Mouse (Mus musculus) left cerebral cortex, adult 2 months (tissue): ENCODE results near the gene Stx5a. TPM values are rescaled to one million over a fixed set of nuclear protein-coding genes. Genes with fewer than 3 reads are reported as not detected.
A peak's percentile ranks its signal among the peaks of the same experiment; 100 is the strongest.

Source experiments
- DNase-seq, 2 experiments: peaks; one replicate each; pipeline ENCODE4 v3.0.0; 2021 to 2022; ENCODE audit warnings: low spot score in 2 of 2, mixed read lengths in 1 of 2; ENCODE audit errors: extremely low spot score in 1 of 2
- H3K27ac ChIP-seq: fragments of 200-600 bp; 2 replicates; pipeline ENCODE4 v1.8.1; 2022
- H3K4me3 ChIP-seq: fragments of 200-600 bp; 2 replicates; pipeline ENCODE4 v1.8.1; 2022
- CTCF ChIP-seq: fragments of 200-600 bp; IDR thresholded peaks from 2 replicates; pipeline ENCODE4 v1.8.1; 2022; ENCODE audit warnings: antibody characterized with exemption, mild to moderate bottlenecking, moderate library complexity
- intact Hi-C: fragments of 180-260 bp; cut with DNase I; formaldehyde crosslinking; loops from one replicate; pipeline ENCODE4 v1.15.1; 2025
- long read RNA-seq, 2 experiments: library from polyadenylated mRNA; stranded (forward); transcript quantifications; one replicate each; pipeline ENCODE4 v2.0.0; 2021; ENCODE audit warnings: borderline mapping rate in 2 of 2
- total RNA-seq, 2 experiments: library from RNA; stranded (reverse); gene quantifications; 2 replicates each; pipeline ENCODE4 v1.2.3; 2021

The Stx5a gene
- 10 to 100 TPM; 71.2 to 77.9 TPM for total RNA-seq
- long read RNA-seq, experiment 1, transcript Stx5a-213 (11 exons, 2,251 nt), result major isoform, 21 of 53 reads
- long read RNA-seq, experiment 1, transcript Stx5a-202 (10 exons, 2,112 nt), result minor isoform, 13 of 53 reads
- long read RNA-seq, experiment 1, partial matches to known transcripts, result 3 of 53 reads
- long read RNA-seq, experiment 1, other reads (novel, unspliced or antisense), result 10 of 53 reads
- long read RNA-seq, experiment 2, transcript Stx5a-213 (11 exons, 2,251 nt), result major isoform, 16 of 48 reads
- long read RNA-seq, experiment 2, transcript Stx5a-202 (10 exons, 2,112 nt), result minor isoform, 6 of 48 reads
- long read RNA-seq, experiment 2, partial matches to known transcripts, result 7 of 48 reads
- long read RNA-seq, experiment 2, other reads (novel, unspliced or antisense), result 12 of 48 reads

DNA sequence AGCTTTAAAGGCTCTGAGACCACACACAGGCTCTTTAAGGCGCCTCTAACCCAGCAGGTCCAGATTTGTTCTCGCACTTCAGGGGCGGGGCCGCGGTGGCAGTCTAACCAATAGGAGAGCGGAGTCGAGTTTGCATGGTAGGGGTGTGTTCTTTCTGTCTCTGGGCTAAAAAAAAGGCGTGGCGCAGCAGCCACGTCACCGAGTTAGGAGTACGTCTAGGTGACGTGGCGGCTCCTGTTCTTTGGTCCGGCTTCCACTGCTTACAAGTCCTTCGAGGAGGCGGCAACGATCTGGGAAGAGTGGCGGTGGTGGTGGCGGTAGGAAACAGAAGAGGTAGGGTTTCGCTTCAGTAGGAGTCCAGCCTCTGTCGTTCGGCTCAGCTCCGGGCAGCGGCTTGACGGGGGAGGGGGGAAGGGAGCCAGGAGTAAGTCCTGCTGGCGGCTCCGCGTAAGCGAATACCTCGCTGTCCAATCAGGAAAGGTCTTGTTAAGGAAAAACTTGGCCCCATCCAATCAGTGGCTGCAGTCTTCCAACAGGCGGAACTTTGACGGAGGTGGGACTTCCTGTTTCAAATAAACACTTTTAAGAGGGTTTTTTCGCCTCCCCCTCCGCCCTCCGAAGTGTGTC lies at the start of gene Stx5a:
Gene Stx5a (plus strand): TSS at position 171 of the 627 bp plus-strand sequence.
- Histone ChIP-seq H3K4me3 (peak within 1 kb of the TSS; percentile 82), H3K27ac (peak within 1 kb of the TSS; percentile 96)
- peak; percentile 18 for TF ChIP-seq CTCF
- intact Hi-C loops, result no loop called here
- peak; percentile 89 to 94 for DNase-seq

- Histone ChIP-seq H3K4me3 (no peak overlapping the region), H3K27ac (peak overlapping the region; percentile 50; the same call in 1 of the 2 replicates)
- DNase-seq, result no peak
- TF ChIP-seq CTCF, result no peak; the same call in none of the 2 replicates
- intact Hi-C loops, result no loop called here
Observed at GRCm38 (mm10) chr19:8691871-8692539, 49.2 kb upstream of the Stx5a start.

- no peak for TF ChIP-seq CTCF
- peak overlapping the region; percentile 24; the same call in 1 of the 2 replicates for H3K27ac ChIP-seq
- intact Hi-C loops, result no loop called here
- no peak overlapping the region for H3K4me3 ChIP-seq
- no peak for DNase-seq
Observed at GRCm38 (mm10) chr19:8692740-8693139, 48.5 kb upstream of the Stx5a start.

DNA sequence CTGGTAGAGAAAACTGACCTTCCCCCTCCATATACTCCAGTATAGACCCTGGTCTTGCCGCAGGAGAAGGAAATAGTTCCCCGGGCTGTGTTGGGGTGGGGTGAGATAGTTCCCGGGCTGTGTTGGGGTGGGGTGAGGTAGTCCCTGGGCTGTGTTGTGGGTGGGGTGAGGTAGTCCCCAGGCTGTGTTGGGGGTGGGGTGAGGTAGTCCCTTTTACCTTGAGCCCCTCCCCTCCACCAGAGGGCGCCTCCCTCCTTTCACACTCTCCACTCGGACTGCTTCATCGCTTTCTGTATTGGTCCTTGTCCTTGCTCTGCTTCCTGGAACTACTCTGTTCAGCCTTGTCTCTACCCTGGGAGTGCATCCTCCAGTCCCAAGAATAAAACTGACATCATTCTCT lies 45.9 kb upstream of the Stx5a start:
- no peak overlapping the region for H3K4me3 ChIP-seq
- no peak overlapping the region for H3K27ac ChIP-seq
- no peak for DNase-seq
- peak; percentile 41 for TF ChIP-seq CTCF
- intact Hi-C loops, result no loop called here

GRCm38 (mm10) chr19:8699652-8700051 lies 41.6 kb upstream of the Stx5a start:
- intact Hi-C loops, result no loop called here
- no peak overlapping the region for H3K27ac ChIP-seq
- TF ChIP-seq CTCF, result no peak; the same call in 1 of the 2 replicates

DNA sequence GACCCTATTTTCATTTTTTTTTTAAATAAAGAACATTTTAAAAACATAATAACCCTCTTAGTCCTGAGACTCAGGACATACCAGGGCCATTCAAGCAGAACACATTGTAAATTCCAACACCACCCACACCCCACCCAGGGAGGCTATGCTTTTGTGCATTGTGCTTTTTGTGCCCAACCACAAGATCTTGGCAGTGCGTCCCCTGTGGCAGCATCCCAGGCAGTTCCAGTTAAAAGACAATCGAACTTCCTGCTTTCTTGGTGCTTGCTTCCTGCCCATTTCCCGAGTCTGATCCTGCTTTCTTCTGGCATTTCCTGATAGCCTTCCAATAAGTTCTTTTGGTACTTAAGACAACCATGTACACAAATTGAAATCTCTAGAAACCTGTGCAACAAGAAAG lies 38.8 kb upstream of the Stx5a start:
- intact Hi-C loops, result no loop called here
- DNase-seq, result no peak
- Histone ChIP-seq H3K4me3 (no peak overlapping the region), H3K27ac (no peak overlapping the region)
- no peak; the same call in 1 of the 2 replicates for TF ChIP-seq CTCF

More at GRCm38 (mm10) chr19:8699652-8700051, 41.6 kb upstream of the Stx5a start:
- no peak for DNase-seq
- no peak overlapping the region for H3K4me3 ChIP-seq

DNA sequence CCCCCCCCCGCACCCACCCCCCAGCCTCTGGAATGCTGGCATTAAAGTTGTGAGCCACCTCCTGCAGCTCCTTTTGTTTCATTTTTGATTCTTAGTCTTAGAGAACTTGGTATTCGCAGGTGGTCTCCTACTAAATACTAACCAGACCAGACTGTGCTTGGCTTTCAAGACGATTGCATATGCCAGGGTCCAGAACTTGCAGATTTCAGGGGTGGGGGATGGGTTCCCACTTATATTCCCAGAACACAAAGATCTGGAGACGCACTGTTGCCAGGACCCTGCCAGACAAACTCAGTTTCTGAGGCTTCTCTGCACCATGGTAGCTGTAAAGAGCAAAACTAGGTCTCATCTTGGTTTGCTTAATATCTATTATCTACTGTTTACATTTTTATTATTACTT lies 37.6 kb upstream of the Stx5a start:
- DNase-seq, result no peak
- no peak overlapping the region for H3K4me3 ChIP-seq
- intact Hi-C loops, result no loop called here
- no peak overlapping the region for H3K27ac ChIP-seq
- no peak for TF ChIP-seq CTCF

- intact Hi-C loops, result no loop called here
- DNase-seq, result no peak
- Histone ChIP-seq H3K4me3 (no peak overlapping the region), H3K27ac (no peak overlapping the region)
- no peak for TF ChIP-seq CTCF
Observed at GRCm38 (mm10) chr19:8705026-8705708, 36.0 kb upstream of the Stx5a start.

GRCm38 (mm10) chr19:8706132-8706667 lies 35.0 kb upstream of the Stx5a start:
- H3K4me3 ChIP-seq, result no peak overlapping the region
- intact Hi-C loops, result no loop called here
- TF ChIP-seq CTCF, result no peak

GRCm38 (mm10) chr19:8706930-8707329 lies 34.3 kb upstream of the Stx5a start:
- H3K27ac ChIP-seq, result no peak overlapping the region
- H3K4me3 ChIP-seq, result no peak overlapping the region
- intact Hi-C loops, result no loop called here
- no peak for TF ChIP-seq CTCF
- DNase-seq, result no peak

More at GRCm38 (mm10) chr19:8706132-8706667, 35.0 kb upstream of the Stx5a start:
- DNase-seq, result no peak
- no peak overlapping the region for H3K27ac ChIP-seq

DNA sequence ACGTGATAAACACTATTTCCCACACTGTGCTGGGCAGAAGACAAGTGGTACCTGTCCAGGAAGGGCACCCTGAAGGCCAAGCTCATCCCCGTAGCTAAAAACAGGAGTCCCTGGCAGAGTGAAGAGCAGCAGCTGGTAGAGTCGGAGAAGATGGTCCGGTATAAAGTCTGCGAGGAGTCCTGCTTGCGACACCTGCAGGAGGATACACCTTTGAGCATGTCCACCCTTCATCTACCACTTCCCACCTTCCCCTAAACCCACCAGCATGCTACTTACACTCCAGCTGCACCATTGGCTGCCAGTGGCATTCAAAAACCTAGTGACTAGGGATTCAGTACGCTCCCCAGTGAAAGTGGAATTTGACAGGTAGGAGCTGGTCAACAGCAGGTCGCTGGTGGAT lies 32.3 kb upstream of the Stx5a start:
- H3K27ac ChIP-seq, result no peak overlapping the region
- no peak for TF ChIP-seq CTCF
- intact Hi-C loops, result no loop called here

More for the DNA sequence above, 32.3 kb upstream of the Stx5a start:
- DNase-seq, result no peak
- H3K4me3 ChIP-seq, result no peak overlapping the region
